Mouse (Mus musculus) cortical plate, adult 2 months (tissue): Measurements from ENCODE around the gene Gm10842.

ENCODE experiments used
- CTCF ChIP-seq: fragments of 200-500 bp; IDR thresholded peaks from 2 replicates; pipeline ENCODE4 v1.5.1; 2011; ENCODE audit warnings: mild to moderate bottlenecking, control low read depth, low read length; ENCODE audit not compliant: insufficient read depth; ENCODE audit errors: extremely low read depth
- POLR2A ChIP-seq: fragments of 200-500 bp; IDR thresholded peaks from 2 replicates; pipeline ENCODE4 v1.6.1; 2011; ENCODE audit warnings: mild to moderate bottlenecking, low read length, control low read depth; ENCODE audit not compliant: insufficient read depth; ENCODE audit errors: extremely low read depth

DNA sequence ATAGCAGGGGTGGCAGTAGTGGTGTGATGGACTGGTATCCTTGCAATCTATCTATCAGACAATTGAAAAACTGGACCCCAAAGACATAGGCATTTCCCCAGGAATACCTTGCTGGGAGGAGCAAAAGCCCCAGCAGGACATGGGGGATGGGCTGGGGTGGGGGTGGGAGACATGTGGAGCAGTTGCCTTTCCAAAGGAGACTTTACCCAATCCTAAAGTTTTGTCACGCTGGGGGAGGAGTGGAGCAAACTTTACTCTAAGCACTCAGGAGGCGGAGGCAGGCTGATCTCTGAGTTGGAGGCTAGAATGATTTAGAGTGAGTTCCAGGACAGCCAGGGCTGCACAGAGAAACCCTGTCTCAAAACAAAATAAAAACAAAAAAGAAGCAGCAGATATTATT is 14.7 kb downstream of the Gm10842 start:
- TF ChIP-seq CTCF (no peak), POLR2A (no peak)
